13 mouse cellular contexts compared by ENCODE assay signal in the genomic region with DNA sequence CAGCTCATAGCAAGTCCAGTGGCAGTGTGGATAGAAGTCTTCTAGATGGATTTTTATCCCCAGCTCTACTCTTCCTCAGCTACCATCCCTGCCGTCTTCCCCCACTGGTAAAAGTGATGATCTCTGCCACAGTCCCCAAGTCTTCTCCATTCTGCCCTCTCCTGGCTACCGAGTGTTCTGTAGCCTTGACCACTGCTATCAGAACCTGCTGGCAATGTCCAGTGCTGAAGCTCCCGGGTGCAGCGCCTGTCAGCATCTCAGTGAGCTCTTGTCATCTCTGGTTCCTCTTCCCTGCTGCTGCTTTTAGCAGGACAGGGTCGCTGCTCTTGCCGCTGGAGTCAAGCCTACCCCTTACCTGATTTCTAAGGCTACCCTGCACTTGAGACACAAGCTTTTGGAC.
DNase-seq lines count a peak whose midpoint lies in the region; ATAC-seq lines count a peak whose summit lies in the region.
"Had no signal": no experiment of that assay in that cellular context is flagged by ENCODE, and none has a peak within 500 bp of the region (broad histone marks: within the 10 kb centered on the region; RNA-seq: fewer than 3 reads in every experiment).

No protein-coding gene starts in this region.

- no peak overlapping the region for H3K4me2 ChIP-seq in intestine, embryonic 14.5 days (ENCODE audit: low read length)
- no peak overlapping the region for H3K4me2 ChIP-seq in intestine, embryonic 15.5 days (replicated peaks)
- no peak overlapping the region for H3K4me2 ChIP-seq in neural tube, embryonic 11.5 days (ENCODE audit: low read depth)
- H3K4me2 ChIP-seq: midbrain, embryonic 12.5 days; neural tube, embryonic 12.5 days had no signal

- H3K9ac ChIP-seq in intestine, embryonic 14.5 days (ENCODE audit: low read length) = no peak overlapping the region
- H3K9ac ChIP-seq in intestine, embryonic 15.5 days = no peak overlapping the region
- H3K9ac ChIP-seq in neural tube, embryonic 11.5 days (ENCODE audit: low read length) = no peak overlapping the region
- H3K9ac ChIP-seq: midbrain, embryonic 12.5 days; neural tube, embryonic 12.5 days had no signal

- H3K4me3 ChIP-seq in intestine, embryonic 14.5 days (ENCODE audit: low read depth, low read length) = no peak overlapping the region
- H3K4me3 ChIP-seq in intestine, embryonic 15.5 days (replicated peaks) = no peak overlapping the region
- no peak overlapping the region for H3K4me3 ChIP-seq in neural tube, embryonic 11.5 days (ENCODE audit: low read depth, low read length)
- H3K4me3 ChIP-seq: midbrain, embryonic 12.5 days; neural tube, embryonic 12.5 days had no signal

- H3K9me3 ChIP-seq in intestine, embryonic 14.5 days (ENCODE audit: control insufficient read depth, low read length) = no peaks in the 10 kb centered on the region
- no peaks in the 10 kb centered on the region for H3K9me3 ChIP-seq in intestine, embryonic 15.5 days
- no peaks in the 10 kb centered on the region for H3K9me3 ChIP-seq in neural tube, embryonic 11.5 days (ENCODE audit: control insufficient read depth, low read length)
- H3K9me3 ChIP-seq: midbrain, embryonic 12.5 days; neural tube, embryonic 12.5 days had no signal

- no peaks in the 10 kb centered on the region for H3K4me1 ChIP-seq in intestine, embryonic 14.5 days (replicated peaks; ENCODE audit: control insufficient read depth, insufficient read depth, low read length)
- H3K4me1 ChIP-seq in intestine, embryonic 15.5 days (replicated peaks) = no peaks in the 10 kb centered on the region
- H3K4me1 ChIP-seq in neural tube, embryonic 11.5 days (ENCODE audit: control insufficient read depth, insufficient read depth, low read length) = no peaks in the 10 kb centered on the region
- H3K4me1 ChIP-seq: midbrain, embryonic 12.5 days; neural tube, embryonic 12.5 days had no signal

- peaks cover 31% of the 10 kb centered on the region for H3K27me3 ChIP-seq in intestine, embryonic 14.5 days (replicated peaks; ENCODE audit: control insufficient read depth, insufficient read depth, low read length)
- H3K27me3 ChIP-seq in intestine, embryonic 15.5 days (replicated peaks) = no peaks in the 10 kb centered on the region; the same call in 1 of the 2 replicates
- no peaks in the 10 kb centered on the region for H3K27me3 ChIP-seq in neural tube, embryonic 11.5 days (ENCODE audit: control insufficient read depth, insufficient read depth, low read length)
- H3K27me3 ChIP-seq: midbrain, embryonic 12.5 days; neural tube, embryonic 12.5 days had no signal

- peak; percentile 17 for DNase-seq in adrenal gland, postnatal 10 days
- DNase-seq in adrenal gland, adult 18-20 months (ENCODE audit: low spot score in 2 of 2) = no peak
- DNase-seq in intestine, embryonic 14.5 days (ENCODE audit: low spot score) = peak; percentile 50
- peak; percentile 35 for DNase-seq in lung, postnatal 10 days
- DNase-seq in lung, adult 18-20 months = no peak
- DNase-seq in neural tube, embryonic 11.5 days (ENCODE audit: low spot score) = peak; percentile 18
- no peak for DNase-seq in gastrocnemius, adult 18-20 months (ENCODE audit: low spot score)
- DNase-seq: cerebellum, adult 9-10 months had no signal

- 40% methylated on average over 6 of the region's 6 CpGs for WGBS in intestine, embryonic 14.5 days
- 37% methylated on average over 6 of the region's 6 CpGs for WGBS in intestine, embryonic 15.5 days
- WGBS in neural tube, embryonic 11.5 days = 37% methylated on average over 6 of the region's 6 CpGs

- no peak overlapping the region for H3K27ac ChIP-seq in intestine, embryonic 14.5 days (ENCODE audit: low read depth)
- no peak overlapping the region for H3K27ac ChIP-seq in intestine, embryonic 15.5 days
- no peak overlapping the region for H3K27ac ChIP-seq in neural tube, embryonic 11.5 days (ENCODE audit: low read depth, low read length)
- H3K27ac ChIP-seq: midbrain, embryonic 12.5 days; neural tube, embryonic 12.5 days had no signal

- no peak for ATAC-seq in intestine, embryonic 14.5 days (replicated peaks; ENCODE audit: low FRiP score, low TSS enrichment, low read depth)
- ATAC-seq in intestine, embryonic 15.5 days = no peak
- no peak for ATAC-seq in neural tube, embryonic 11.5 days (ENCODE audit: insufficient read depth, low FRiP score, low TSS enrichment)
- ATAC-seq: inflammation-experienced regulatory T-cells, adult 6 months had no signal

- H3K36me3 ChIP-seq in intestine, embryonic 14.5 days (ENCODE audit: control insufficient read depth, insufficient read depth, low read length) = no peaks in the 10 kb centered on the region
- H3K36me3 ChIP-seq in intestine, embryonic 15.5 days = no peaks in the 10 kb centered on the region
- H3K36me3 ChIP-seq in neural tube, embryonic 11.5 days (ENCODE audit: control insufficient read depth, insufficient read depth, low read length) = no peaks in the 10 kb centered on the region
- H3K36me3 ChIP-seq: G1E; midbrain, embryonic 12.5 days; neural tube, embryonic 12.5 days had no signal

Comparison
In these comparisons a context has a peak if more than half of its experiments do, and no peak if none do; other contexts are left out.
1. DNase-seq: peak in adrenal gland, postnatal 10 days (single experiment), intestine, embryonic 14.5 days (single experiment), lung, postnatal 10 days (single experiment) and neural tube, embryonic 11.5 days (single experiment); none in adrenal gland, adult 18-20 months (0 of 2), lung, adult 18-20 months (0 of 2) and gastrocnemius, adult 18-20 months (single experiment).